Mouse (Mus musculus) heart, postnatal 36 days (tissue): ENCODE measurements around the gene Zfp867. TPM values are rescaled to one million over a fixed set of nuclear protein-coding genes. Genes with fewer than 3 reads are reported as not detected.

Experiments
- DNase-seq, 2 experiments: peaks; one replicate each; pipeline ENCODE4 v3.0.0; 2021 to 2022
- intact Hi-C: fragments of 180-260 bp; cut with DNase I; formaldehyde crosslinking; loops from one replicate; pipeline ENCODE4 v1.15.1; 2025
- total RNA-seq, 2 experiments: library from RNA; stranded (reverse); gene quantifications; 2 replicates each; pipeline ENCODE4 v1.2.3; 2021

Zfp867 gene
- total RNA-seq, 2 experiments from 2014 or later, result 4.4 to 4.7 TPM

DNA sequence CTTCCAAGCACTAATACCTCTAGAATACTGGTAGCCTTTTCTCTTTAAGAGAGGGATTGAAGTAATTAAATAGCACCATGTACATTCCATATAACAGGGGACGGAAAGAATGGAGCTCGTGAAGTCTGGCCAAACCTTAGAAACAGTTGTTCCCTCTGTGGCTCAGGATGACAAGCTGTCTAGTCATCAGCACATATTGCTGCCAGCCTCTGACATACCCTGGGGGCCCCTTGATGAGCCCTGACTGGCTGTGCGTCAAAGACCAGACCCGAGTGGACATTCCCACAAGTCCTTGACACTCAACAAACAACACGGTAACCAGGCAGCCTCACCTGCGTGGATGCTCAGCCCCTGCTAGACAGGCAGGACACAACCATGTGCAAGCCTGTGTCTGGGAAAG is 60.2 kb downstream of the Zfp867 start:
- no peak for DNase-seq
- intact Hi-C loops, result no loop called here

Other genes starting within 250 kb of the Zfp867 start
- 100 to 1,000 TPM; 257 TPM for gene Arf1, start 244.2 kb downstream of the Zfp867 start, total RNA-seq
- gene Wnt3a, start 181.7 kb downstream of the Zfp867 start, total RNA-seq, result not detected
- gene Wnt9a, start 165.5 kb downstream of the Zfp867 start, total RNA-seq, result 1 to 10 TPM; 6.0 to 6.2 TPM
- gene Prss38, start 96.8 kb downstream of the Zfp867 start, total RNA-seq, result not detected
- 10 to 100 TPM; 10.8 TPM for gene Jmjd4, start 22.4 kb downstream of the Zfp867 start, total RNA-seq
- 10 to 100 TPM; 33.0 to 37.7 TPM for gene Snap47, start 21.3 kb downstream of the Zfp867 start, total RNA-seq
- gene Zkscan17, start 54.3 kb upstream of the Zfp867 start, total RNA-seq, result 10 to 100 TPM; 16.4 to 17.4 TPM
- 1 to 10 TPM in 1 of 2 experiments, under 1 TPM in 1; 0.42 to 1.0 TPM for gene Nlrp3, start 69.1 kb upstream of the Zfp867 start, total RNA-seq
- gene Olfr222, start 103.8 kb upstream of the Zfp867 start, total RNA-seq, result not detected
- not detected for gene Olfr223, start 120.8 kb upstream of the Zfp867 start, total RNA-seq
- 100 to 1,000 TPM; 137 to 147 TPM for gene Mprip, start 188.8 kb upstream of the Zfp867 start, total RNA-seq